In the genomic region with DNA sequence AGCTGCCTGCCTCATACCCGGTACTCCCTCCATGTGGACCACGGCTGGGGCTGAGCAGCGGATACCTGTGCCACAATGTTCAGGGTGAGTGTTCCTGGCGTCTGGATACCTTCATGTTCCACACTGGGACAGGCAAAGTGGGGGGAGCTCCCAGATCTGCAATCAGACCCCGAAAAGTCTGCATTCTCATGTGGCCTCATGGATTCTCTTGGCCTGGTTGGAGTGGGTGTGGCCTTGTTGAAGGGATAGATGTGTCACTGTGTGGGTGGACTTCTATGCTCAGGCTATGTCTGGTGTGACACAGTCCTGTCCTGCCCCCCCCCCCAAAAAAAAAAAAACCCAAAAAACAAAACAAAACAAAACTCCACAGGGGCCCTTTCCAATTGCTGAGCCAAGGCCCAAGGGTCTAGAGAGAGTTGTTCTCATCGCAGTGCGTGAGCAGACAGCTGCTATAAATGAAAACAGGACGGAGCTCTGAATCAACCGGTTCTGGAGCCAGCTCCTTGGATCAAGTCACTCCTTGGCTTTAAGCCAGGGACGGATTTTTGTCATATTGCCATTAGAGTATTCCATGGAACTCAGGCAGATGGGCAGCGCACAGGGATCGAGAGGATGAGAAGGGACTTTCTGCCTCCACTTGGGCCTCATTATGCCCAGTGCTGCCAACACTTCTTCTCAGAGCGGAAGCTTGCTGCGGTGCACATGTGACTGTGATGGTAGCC, we compare ENCODE assay signal across 8 mouse cellular contexts. TPM values are rescaled to one million over a fixed set of nuclear protein-coding genes. Genes with fewer than 3 reads are reported as not detected.
DNase-seq lines count a peak whose midpoint lies in the region; ATAC-seq and TF ChIP-seq lines count a peak whose summit lies in the region.

No protein-coding gene starts in this region.

- H3K27me3 ChIP-seq in limb, embryonic 13.5 days = no peaks in the 10 kb centered on the region
- H3K27me3 ChIP-seq in limb, embryonic 10.5 days (ENCODE audit: low read depth, poor library complexity, severe bottlenecking) = no peaks in the 10 kb centered on the region
- H3K27me3 ChIP-seq in lung, postnatal 0 days (replicated peaks; ENCODE audit: insufficient read depth, low read length) = no peaks in the 10 kb centered on the region

- no peak overlapping the region for H3K4me3 ChIP-seq in limb, embryonic 13.5 days
- no peak overlapping the region for H3K4me3 ChIP-seq in limb, embryonic 10.5 days
- H3K4me3 ChIP-seq in lung, postnatal 0 days (ENCODE audit: low read depth, low read length) = no peak overlapping the region

- TF ChIP-seq CTCF in lung, postnatal 0 days (IDR thresholded peaks at IDR 0.05) = no peak

- peak; percentile 75 for TF ChIP-seq EP300 in lung, postnatal 0 days (IDR thresholded peaks at IDR 0.05)

- no peak overlapping the region for H3K4me2 ChIP-seq in limb, embryonic 13.5 days (replicated peaks)
- H3K4me2 ChIP-seq in lung, postnatal 0 days (replicated peaks; ENCODE audit: low read depth, low read length) = no peak overlapping the region

- no peak overlapping the region for H3K9ac ChIP-seq in limb, embryonic 13.5 days
- H3K9ac ChIP-seq in lung, postnatal 0 days (replicated peaks; ENCODE audit: low read depth) = no peak overlapping the region

- no peaks in the 10 kb centered on the region for H3K9me3 ChIP-seq in limb, embryonic 13.5 days
- no peaks in the 10 kb centered on the region for H3K9me3 ChIP-seq in limb, embryonic 10.5 days (replicated peaks)
- no peaks in the 10 kb centered on the region for H3K9me3 ChIP-seq in lung, postnatal 0 days (ENCODE audit: low read length)

- no peak for ATAC-seq in limb, embryonic 13.5 days (ENCODE audit: low FRiP score, low read depth)
- peak; percentile 77 for ATAC-seq in lung, postnatal 0 days

- DNase-seq in limb, embryonic 10.5 days (ENCODE audit: low spot score) = no peak
- peak; percentile 78 to 81 for DNase-seq in cerebellum, adult 18-20 months
- DNase-seq in gastrocnemius, postnatal 4 days (ENCODE audit: low spot score in 2 of 2) = peak; percentile 81 to 89
- peak; percentile 85 for DNase-seq in kidney, postnatal 10 days
- peak; percentile 92 for DNase-seq in lung, postnatal 0 days (ENCODE audit: low spot score)
- peak; percentile 68 for DNase-seq in testis, postnatal 14 days (ENCODE audit: low spot score)
- DNase-seq in embryo, embryonic 10.5 days (ENCODE audit: low spot score) = no peak

- peak overlapping the region; percentile 48 for H3K27ac ChIP-seq in limb, embryonic 13.5 days
- H3K27ac ChIP-seq in limb, embryonic 10.5 days = no peak overlapping the region
- H3K27ac ChIP-seq in lung, postnatal 0 days (ENCODE audit: low read length) = peak overlapping the region; percentile 81

- peaks cover 29% of the 10 kb centered on the region for H3K4me1 ChIP-seq in limb, embryonic 13.5 days
- peaks cover 19% of the 10 kb centered on the region for H3K4me1 ChIP-seq in limb, embryonic 10.5 days
- 0 out of 2 replicates have a peak, but pooled peaks cover 2% of the 10 kb centered on the region for H3K4me1 ChIP-seq in lung, postnatal 0 days (ENCODE audit: insufficient read depth, low read depth, low read length)

- no peaks in the 10 kb centered on the region for H3K36me3 ChIP-seq in limb, embryonic 13.5 days
- no peaks in the 10 kb centered on the region for H3K36me3 ChIP-seq in limb, embryonic 10.5 days
- no peaks in the 10 kb centered on the region for H3K36me3 ChIP-seq in lung, postnatal 0 days (ENCODE audit: insufficient read depth, low read length)

- 59% methylated on average over 14 of the region's 14 CpGs for WGBS in limb, embryonic 13.5 days
- 90% methylated on average over 14 of the region's 14 CpGs for WGBS in limb, embryonic 10.5 days
- WGBS in lung, postnatal 0 days = 49% methylated on average over 14 of the region's 14 CpGs

RNA-seq across cellular contexts. Expression of a gene that starts 16.2 kb away (rescaled TPM):
- 26.1 and 30.6 TPM in 2 replicates for polyA plus RNA-seq in limb, embryonic 13.5 days (2015; fragmentation: Nextera tagmentation; extraction: Ambion mirVana)
- polyA plus RNA-seq in limb, embryonic 10.5 days (2016; fragmentation: Nextera tagmentation; extraction: Ambion mirVana) = 4.6 and 5.2 TPM in 2 replicates
- 10 to 100 TPM; 10.2 to 10.8 TPM for total RNA-seq in gastrocnemius, postnatal 4 days (2021)
- polyA plus RNA-seq in lung, postnatal 0 days (2015; fragmentation: Nextera tagmentation; extraction: Ambion mirVana) = 18.3 TPM in 2 replicates

RNA-seq across cellular contexts. Expression of a gene that starts 24.7 kb away (rescaled TPM):
- polyA plus RNA-seq in limb, embryonic 13.5 days (2015; fragmentation: Nextera tagmentation; extraction: Ambion mirVana) = 0.64 and 0.72 TPM in 2 replicates
- 1.2 TPM in 2 replicates for polyA plus RNA-seq in limb, embryonic 10.5 days (2016; fragmentation: Nextera tagmentation; extraction: Ambion mirVana)
- 1 to 10 TPM in 1 of 2 experiments, under 1 TPM in 1; 0.80 to 2.4 TPM for total RNA-seq in gastrocnemius, postnatal 4 days (2021)
- 0.94 and 1.3 TPM in 2 replicates for polyA plus RNA-seq in lung, postnatal 0 days (2015; fragmentation: Nextera tagmentation; extraction: Ambion mirVana)

RNA-seq across cellular contexts. Expression of a gene that starts 39.8 kb away (rescaled TPM):
- 1,375 and 1,469 TPM in 2 replicates for polyA plus RNA-seq in limb, embryonic 13.5 days (2015; fragmentation: Nextera tagmentation; extraction: Ambion mirVana)
- 1,397 and 1,583 TPM in 2 replicates for polyA plus RNA-seq in limb, embryonic 10.5 days (2016; fragmentation: Nextera tagmentation; extraction: Ambion mirVana)
- 100 to 1,000 TPM; 798 to 871 TPM for total RNA-seq in gastrocnemius, postnatal 4 days (2021)
- polyA plus RNA-seq in lung, postnatal 0 days (2015; fragmentation: Nextera tagmentation; extraction: Ambion mirVana) = 1,019 and 1,086 TPM in 2 replicates

RNA-seq across cellular contexts. Expression of a gene that starts 44.1 kb away (rescaled TPM):
- polyA plus RNA-seq in limb, embryonic 13.5 days (2015; fragmentation: Nextera tagmentation; extraction: Ambion mirVana) = 2.4 and 2.5 TPM in 2 replicates
- 7.8 and 8.4 TPM in 2 replicates for polyA plus RNA-seq in limb, embryonic 10.5 days (2016; fragmentation: Nextera tagmentation; extraction: Ambion mirVana)
- total RNA-seq in gastrocnemius, postnatal 4 days (2021) = 1 to 10 TPM; 4.7 to 9.6 TPM
- polyA plus RNA-seq in lung, postnatal 0 days (2015; fragmentation: Nextera tagmentation; extraction: Ambion mirVana) = 98.1 and 104 TPM in 2 replicates

Comparison
In these comparisons a context has a peak if more than half of its experiments do, and no peak if none do; other contexts are left out.
1. DNase-seq: peak in cerebellum, adult 18-20 months (2 of 2), gastrocnemius, postnatal 4 days (2 of 2), kidney, postnatal 10 days (single experiment), lung, postnatal 0 days (single experiment) and testis, postnatal 14 days (single experiment); none in limb, embryonic 10.5 days (single experiment) and embryo, embryonic 10.5 days (single experiment).